Mouse (Mus musculus) embryonic fibroblast, embryonic 13.5 days (primary cell): ENCODE measurements around the gene Sbno2. TPM values are rescaled to one million over a fixed set of nuclear protein-coding genes. Genes with fewer than 3 reads are reported as not detected.
A peak's percentile ranks its signal among the peaks of the same experiment; 100 is the strongest.

ENCODE experiments used
- H3K27ac ChIP-seq: 2 replicates; pipeline ENCODE4 v1.5.1; 2012; ENCODE audit warnings: low read length, control low read depth, inconsistent platforms; ENCODE audit not compliant: insufficient read depth
- H3K4me1 ChIP-seq: 2 replicates; pipeline ENCODE4 v1.6.1; 2011; ENCODE audit warnings: low read length; ENCODE audit not compliant: control insufficient read depth, insufficient read depth
- H3K4me3 ChIP-seq: 2 replicates; pipeline ENCODE4 v1.5.1; 2011; ENCODE audit warnings: mild to moderate bottlenecking, control low read depth, low read length; ENCODE audit not compliant: insufficient read depth
- CTCF ChIP-seq: IDR thresholded peaks from 2 replicates; pipeline ENCODE4 v1.5.1; 2011; ENCODE audit warnings: mild to moderate bottlenecking, control low read depth, low read length, moderate library complexity, borderline replicate concordance; ENCODE audit not compliant: insufficient read depth
- POLR2A ChIP-seq: IDR thresholded peaks from 2 replicates; pipeline ENCODE4 v1.6.1; 2011; ENCODE audit warnings: low read depth, mild to moderate bottlenecking, control low read depth, low read length, moderate library complexity
- polyA plus RNA-seq: library from polyadenylated mRNA; stranded (reverse); fragments of >200 nt; gene quantifications from 2 replicates; pipeline ENCODE4 v1.2.4, GENCODE M21; 2011; ENCODE audit warnings: low read depth; ENCODE audit not compliant: missing spikeins, insufficient read length

Sbno2 gene
- polyA plus RNA-seq, 1 experiment: 53.5 TPM

- Histone ChIP-seq H3K4me3 (peak overlapping the region; percentile 83), H3K27ac (peak overlapping the region; percentile 62), H3K4me1 (peaks cover 4% of the 10 kb centered on the region; the same call in 1 of the 2 replicates)
- no peak for TF ChIP-seq CTCF
- no peak for TF ChIP-seq POLR2A
These were observed 37.2 kb upstream of the Sbno2 start for GRCm38 (mm10) chr10:80142530-80142925.

DNA sequence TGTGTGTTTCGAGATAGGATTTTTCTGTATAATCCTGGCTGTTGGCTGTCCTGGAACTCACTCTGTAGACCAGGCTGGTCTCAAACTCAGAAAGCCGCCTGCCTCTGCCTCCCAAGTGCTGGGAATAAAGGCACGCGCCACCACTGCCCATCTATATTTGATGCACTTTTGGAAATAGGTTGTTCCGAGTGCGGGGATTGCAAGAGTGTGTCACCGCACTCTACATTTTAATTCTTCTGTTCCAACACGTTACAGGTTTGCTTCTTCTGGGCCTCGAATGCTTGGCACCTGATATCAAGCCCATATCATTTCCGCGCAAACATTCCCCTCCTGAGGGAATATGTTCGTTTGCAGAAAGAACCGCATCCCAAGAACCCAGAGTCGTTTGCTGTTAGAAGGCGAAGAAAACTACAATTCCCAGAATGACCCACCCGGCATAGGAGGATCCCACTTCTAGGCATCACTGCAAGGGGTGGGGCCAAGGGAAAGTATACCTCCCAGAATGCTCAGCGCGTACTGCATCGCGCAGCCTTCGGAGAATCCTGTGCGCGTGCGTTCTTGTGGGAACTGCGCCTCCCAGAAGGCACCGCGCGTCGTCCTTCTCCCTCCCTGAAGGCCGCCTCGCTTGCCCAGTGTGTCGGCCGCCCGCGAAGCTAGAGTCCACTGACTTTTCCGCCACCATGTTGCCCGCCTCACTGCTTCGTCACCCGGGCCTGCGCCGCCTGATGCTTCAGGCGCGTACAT lies 36.6 kb upstream of the Sbno2 start:
- Histone ChIP-seq H3K4me1 (peaks cover 4% of the 10 kb centered on the region; the same call in 1 of the 2 replicates), H3K27ac (peak overlapping the region; percentile 76), H3K4me3 (peak overlapping the region; percentile 83)
- TF ChIP-seq POLR2A: peak; percentile 84
- TF ChIP-seq CTCF: no peak

DNA sequence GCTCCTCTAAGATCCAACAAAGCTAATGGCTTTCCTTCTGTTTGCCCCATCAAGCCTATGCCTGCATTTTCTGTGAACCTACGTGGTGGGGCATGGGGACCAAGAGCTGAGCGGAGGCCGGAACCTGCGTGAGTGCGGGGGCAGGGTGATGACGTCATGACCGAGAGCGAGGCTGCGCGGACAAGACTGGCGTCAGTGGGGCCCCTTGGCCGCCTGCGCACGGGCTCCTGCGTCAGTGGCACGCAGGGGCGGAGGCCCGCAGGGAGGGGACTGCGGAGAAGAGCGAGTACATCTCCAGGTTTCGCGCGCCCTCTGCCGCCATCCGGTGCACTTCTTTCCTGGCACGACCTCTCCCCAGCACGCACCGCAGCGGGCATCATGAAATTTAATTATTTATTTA lies 35.9 kb upstream of the Sbno2 start:
- 0 out of 2 replicates have a peak, but pooled peaks cover 2% of the 10 kb centered on the region for H3K4me1 ChIP-seq
- peak; percentile 64 for TF ChIP-seq POLR2A
- peak; percentile 83 for TF ChIP-seq CTCF
- peak overlapping the region; percentile 25 for H3K4me3 ChIP-seq
- peak overlapping the region; percentile 81 for H3K27ac ChIP-seq

GRCm38 (mm10) chr10:80140666-80141035 lies 35.3 kb upstream of the Sbno2 start, which contains the start of gene Cbarp:
Gene Cbarp (minus strand): TSS chr10:80140835.
- Histone ChIP-seq H3K4me3 (peak within 1 kb of the TSS; percentile 25), H3K4me1 (0 out of 2 replicates have a peak, but pooled peaks cover 2% of the 10 kb centered on the region), H3K27ac (peak within 1 kb of the TSS; percentile 81)

DNA sequence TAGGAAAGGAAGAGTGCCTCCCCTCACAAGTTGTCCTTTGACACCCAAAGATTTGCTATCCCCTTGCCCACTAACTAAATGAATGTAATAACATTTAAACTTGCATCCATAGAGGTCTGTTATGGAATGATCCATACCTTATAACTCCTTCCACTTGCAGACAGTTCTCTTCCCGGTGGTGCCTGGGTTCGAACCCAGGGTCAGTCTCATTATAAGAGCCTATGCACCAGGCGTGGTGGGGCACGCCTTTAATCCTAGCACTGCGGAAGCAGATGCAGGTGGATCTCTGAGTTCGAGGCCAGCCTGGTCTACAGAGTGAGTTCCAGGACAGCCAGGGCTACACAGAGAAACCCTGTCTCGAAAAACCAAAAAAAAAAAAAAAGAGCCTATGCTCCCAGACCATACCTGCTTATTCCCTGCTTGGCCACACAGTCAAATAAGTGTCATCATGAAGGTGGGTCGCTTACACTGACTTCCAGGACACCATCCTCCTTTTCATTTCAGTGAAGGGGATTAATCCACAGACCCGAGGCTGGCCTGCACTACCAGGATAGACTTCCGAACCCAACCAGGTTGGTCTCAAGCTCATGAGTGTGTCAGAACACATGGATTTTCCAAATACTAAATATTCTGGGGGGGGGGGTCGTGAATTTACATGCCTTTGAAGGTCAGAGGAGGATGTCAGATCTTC lies 34.7 kb upstream of the Sbno2 start:
- TF ChIP-seq CTCF (no peak), POLR2A (no peak)
- Histone ChIP-seq H3K27ac (no peak overlapping the region), H3K4me1 (0 out of 2 replicates have a peak, but pooled peaks cover 2% of the 10 kb centered on the region), H3K4me3 (no peak overlapping the region)

More at GRCm38 (mm10) chr10:80140666-80141035, 35.3 kb upstream of the Sbno2 start, which contains the start of gene Cbarp:
- TF ChIP-seq POLR2A: no peak
- no peak for TF ChIP-seq CTCF

- no peak overlapping the region for H3K27ac ChIP-seq
- 0 out of 2 replicates have a peak, but pooled peaks cover 2% of the 10 kb centered on the region for H3K4me1 ChIP-seq
- TF ChIP-seq POLR2A (no peak), CTCF (no peak)
- H3K4me3 ChIP-seq: peak overlapping the region; percentile 83; the same call in 1 of the 2 replicates
These were observed 34.0 kb upstream of the Sbno2 start for GRCm38 (mm10) chr10:80139439-80139775.

GRCm38 (mm10) chr10:80138553-80139438 lies 33.4 kb upstream of the Sbno2 start, which contains the start of gene Atp5d:
Gene Atp5d (plus strand): TSS chr10:80138632.
- Histone ChIP-seq H3K4me1 (0 out of 2 replicates have a peak, but pooled peaks cover 2% of the 10 kb centered on the region), H3K4me3 (peak within 1 kb of the TSS; percentile 83), H3K27ac (peak within 1 kb of the TSS; percentile 60)
- TF ChIP-seq POLR2A: peak; percentile 74
- TF ChIP-seq CTCF: no peak

GRCm38 (mm10) chr10:80137626-80138552 lies 32.5 kb upstream of the Sbno2 start:
- no peak for TF ChIP-seq CTCF
- peak; percentile 8; the same call in 1 of the 2 replicates for TF ChIP-seq POLR2A
- Histone ChIP-seq H3K27ac (0 out of 2 replicates have a peak overlapping the region, but pooled peaks have one; percentile 22), H3K4me1 (0 out of 2 replicates have a peak, but pooled peaks cover 2% of the 10 kb centered on the region), H3K4me3 (peak overlapping the region; percentile 83)
